Mouse (Mus musculus) fibroblast of lung, adult 2 months (primary cell): ENCODE measurements around the gene Mapt.
A peak's percentile ranks its signal among the peaks of the same experiment; 100 is the strongest.
"Not testable (repeated sequence)": the region's sequence is repeated elsewhere in the genome, so short reads cannot be mapped to it uniquely, and the experiment has no call there.

Experiments used
- DNase-seq: peaks from one replicate; pipeline ENCODE4 v3.0.0-alpha.2; 2011; ENCODE audit warnings: low read depth

The Mapt gene

DNA sequence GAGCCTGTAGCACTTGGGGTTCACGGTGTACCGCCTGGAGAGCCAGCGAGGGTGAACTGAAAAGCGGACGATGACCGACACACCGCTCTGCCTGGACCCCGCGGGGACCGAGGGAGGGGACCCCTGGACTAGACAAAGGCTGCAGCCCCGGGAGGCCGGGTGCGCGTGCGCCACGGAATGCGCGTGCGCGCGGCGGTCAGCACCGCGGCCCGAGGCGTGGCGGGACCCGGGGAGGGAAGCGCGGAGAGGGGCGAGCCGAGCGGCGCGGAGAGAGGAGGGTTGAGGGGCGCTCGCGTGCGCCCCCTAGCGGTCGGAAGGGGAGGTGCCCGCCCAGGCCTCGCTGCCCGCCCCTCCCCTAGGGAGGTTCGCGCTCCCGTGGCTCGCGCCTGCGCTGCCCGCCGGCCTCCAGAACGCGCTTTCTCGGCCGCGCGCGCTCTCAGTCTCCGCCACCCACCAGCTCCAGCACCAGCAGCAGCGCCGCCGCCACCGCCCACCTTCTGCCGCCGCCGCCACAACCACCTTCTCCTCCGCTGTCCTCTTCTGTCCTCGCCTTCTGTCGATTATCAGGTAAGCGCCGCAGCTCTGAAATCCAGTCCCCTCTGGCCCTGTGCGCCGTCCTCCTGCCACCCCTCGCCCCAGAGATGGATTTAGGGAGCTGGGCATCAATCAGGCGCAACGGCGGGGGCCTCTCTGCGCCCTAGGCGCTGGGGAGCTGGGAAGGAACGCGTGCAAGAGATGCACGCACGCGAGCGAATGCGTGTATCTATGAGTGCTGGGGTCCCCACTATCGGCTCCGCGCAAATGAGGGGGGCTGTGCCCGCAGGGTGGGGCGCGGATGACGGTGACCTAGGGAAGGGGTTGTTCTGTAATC, at the start of gene Mapt:
Mapt (plus strand) TSS at position 350 of the 871 bp plus-strand sequence.
- DNase-seq = peak; percentile 31

DNA sequence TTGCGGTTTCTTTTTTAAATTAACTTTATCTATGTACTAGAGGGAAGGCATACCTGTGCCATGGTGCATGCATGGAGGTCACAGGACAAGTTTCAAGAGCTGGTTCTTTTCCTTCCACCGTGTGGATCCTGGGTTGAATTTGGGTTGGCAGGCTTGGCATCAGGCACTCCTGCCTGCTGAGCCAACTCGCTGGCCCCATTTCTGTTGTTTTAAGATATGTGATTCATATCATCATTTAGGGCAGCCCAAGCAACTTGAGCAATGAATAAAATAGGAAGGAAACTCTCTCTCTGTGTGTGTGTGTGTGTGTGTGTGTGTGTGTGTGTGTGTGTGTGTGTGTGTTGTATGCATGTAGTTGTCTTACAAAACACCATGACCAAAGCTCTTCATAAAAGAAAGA, 49.0 kb upstream of the Mapt start:
- DNase-seq = no peak

DNA sequence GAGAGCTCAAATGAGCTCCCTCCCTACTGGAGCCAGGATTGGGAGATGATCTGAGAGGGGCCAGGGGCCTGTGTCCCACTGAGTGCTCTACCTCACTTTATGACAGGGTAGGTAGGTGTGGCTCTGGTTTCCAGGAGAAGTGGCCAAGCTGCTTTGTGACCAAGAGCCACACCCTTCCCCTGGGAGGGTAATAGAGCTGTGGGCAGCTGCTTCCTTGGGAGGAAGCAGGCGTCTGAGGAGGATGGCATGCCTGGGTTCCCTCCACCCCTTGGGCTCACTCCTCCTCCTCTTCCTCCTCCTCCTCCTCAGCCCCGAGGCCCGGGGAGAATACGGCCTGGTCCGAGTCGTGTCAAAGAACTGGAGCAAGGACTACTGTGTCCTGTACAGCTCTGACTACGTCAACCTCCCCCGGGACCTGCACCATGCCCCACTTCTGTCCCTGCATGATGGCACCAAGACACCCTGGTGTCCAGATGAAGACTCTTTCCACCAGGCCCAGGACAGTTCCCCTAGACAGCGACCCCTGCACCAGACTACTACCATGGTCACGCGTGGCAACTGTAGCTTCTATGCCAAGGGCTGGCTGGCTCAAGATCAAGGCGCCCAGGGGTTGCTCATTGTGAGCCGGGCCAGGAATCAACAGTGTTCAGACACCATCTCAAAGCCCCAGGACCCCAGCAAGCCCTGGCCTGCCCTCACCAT, 44.9 kb upstream of the Mapt start, which contains the start of gene Sppl2c:
Sppl2c (plus strand) TSS at position 193 of the 702 bp plus-strand sequence.
- DNase-seq = no peak

DNA sequence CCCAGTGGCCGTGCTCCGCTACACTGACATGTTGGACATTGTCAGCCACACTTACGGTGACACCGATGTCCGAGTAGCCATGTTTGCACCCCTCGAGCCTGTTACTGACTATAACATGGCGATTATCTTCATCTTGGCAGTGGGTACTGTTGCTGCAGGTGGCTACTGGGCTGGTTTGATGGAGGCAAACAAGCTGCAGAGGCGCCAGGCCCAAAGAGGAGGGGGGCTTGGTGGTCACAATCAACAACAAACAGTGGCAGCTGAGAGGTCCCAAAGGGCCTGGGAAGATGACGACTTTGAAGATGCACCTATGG, 44.4 kb upstream of the Mapt start:
- no peak for DNase-seq

DNA sequence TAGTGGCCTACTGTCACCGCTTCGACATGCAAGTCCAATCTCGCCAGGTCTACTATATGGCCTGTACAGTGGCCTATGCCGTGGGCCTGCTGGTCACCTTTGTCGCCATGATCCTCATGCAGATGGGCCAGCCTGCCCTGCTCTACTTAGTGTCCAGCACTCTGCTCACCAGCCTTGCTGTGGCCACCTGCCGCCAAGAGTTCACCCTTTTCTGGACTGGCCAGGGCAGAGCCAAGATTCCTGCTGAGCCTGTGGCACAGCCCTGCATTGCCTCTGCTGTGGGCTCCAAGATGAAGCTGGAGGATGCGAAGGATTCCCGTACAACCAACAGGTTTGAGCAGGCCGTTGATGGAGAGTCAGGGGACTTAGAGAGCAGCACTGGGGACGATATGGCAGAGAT, 43.4 kb upstream of the Mapt start:
- DNase-seq = no peak

DNA sequence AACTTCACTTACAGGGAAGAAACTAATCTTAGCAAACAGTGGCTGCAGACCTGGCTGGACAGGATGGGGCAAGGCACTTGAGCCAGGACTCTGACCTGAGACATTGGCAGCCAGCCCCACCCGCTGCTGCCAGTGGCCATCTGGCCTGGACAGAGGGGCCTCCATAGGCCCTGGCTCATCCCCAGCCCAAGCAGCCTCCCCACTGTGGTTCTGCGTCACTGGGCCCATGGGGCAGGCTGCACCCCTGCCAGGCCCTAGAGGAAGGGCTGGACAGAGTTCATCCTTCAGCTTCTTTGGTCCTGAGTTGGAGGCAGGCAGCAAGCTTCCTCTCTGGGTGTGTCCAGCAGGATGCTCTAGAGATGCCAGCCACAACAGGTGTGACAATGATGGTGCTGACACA, 41.2 kb upstream of the Mapt start:
- DNase-seq = no peak

DNA sequence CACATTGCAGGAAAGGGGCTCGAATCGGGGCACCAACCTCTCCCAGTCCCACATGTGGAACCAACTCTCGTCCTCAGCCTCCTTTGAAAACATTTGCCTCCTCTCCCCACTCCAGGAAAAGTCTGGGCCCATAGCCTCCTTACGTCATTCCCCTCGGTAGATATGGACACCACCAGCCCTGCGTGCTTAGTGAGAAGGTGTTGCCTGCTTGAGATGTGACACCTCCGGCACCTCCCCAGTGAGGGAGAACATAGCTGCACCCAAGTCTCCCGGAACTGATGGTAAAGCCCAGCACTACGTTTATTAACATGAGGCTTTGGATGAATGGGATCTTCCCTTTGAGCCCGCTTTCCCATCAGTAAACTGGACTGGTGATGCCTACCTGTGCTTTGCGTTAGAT, 35.8 kb upstream of the Mapt start:
- no peak for DNase-seq

DNA sequence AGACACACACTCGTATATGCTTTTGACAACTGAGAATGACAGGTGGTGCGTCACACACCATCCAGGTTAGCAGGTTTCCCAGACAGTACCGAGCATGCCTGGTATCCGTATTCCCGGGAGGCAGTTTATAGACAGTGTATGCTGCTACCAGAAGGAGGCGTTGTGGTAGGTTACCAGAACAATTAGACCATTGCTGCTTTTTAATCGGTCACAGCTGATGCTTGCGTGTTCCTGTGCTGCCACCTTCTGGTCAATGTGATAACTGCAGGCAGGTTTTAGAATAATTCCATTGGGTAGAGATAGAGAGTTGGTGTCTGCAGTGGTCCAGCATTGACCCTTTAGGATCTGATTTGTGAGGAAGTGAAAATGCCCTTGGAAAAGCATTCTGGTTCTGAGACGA, 35.4 kb upstream of the Mapt start:
- DNase-seq = peak; percentile 40

DNA sequence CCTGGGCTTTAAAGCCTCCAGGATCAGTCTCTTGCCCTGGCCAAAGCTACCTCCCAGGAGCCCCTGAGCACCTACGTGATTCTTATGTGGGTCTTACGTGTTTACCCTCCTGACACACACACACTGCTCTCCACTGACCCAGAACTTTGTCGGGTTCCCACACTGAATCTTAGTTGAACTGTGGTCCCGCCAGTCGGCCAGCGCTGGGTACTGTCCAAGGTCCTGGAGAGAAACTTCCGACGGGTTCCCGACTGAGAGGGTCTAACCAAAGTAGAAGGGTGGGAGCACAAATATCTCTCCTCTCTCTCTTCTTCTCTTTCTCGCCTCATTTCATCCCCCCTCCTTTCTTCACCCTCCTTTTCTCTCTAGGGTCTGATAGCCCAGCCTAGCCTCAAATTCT, 33.3 kb upstream of the Mapt start:
- DNase-seq = no peak

DNA sequence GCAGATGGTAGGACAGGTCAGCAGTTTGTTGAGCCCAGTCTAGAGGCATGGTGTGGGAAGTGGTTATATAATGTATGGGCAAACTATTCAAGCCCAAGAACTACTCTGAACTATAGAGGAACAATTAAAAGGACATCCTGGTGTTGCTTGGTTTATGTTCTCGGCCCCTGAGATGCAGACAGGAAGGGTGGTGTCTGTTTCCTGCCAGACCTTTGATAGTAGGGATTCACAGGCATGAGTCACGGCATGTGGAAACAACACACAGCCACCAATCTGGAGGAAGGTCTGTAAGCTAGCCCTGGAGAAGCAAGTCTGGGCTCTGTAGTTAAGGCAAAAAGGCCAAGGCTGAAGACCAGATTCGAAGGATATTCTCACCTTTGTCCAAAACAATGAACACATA, 27.9 kb upstream of the Mapt start:
- DNase-seq = no peak

DNA sequence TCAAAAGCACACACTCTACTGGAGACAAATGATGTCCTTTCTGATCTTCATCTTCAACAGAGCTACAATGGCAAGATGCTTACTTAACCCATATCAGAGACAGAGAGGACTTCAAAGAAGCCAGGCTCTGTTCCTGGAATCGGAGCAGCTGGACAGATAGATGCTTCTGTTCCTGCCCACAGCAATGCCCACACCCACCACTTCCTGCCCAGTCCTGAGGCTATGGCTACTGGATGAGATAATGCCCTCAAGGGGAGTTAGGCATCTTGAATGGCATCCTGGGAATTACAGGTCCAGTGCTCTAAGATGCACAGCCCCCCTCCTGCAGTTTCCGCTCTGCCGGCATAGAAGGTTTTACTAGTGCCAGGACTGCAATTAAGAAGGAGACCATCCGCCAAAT, 24.6 kb upstream of the Mapt start:
- no peak for DNase-seq

DNA sequence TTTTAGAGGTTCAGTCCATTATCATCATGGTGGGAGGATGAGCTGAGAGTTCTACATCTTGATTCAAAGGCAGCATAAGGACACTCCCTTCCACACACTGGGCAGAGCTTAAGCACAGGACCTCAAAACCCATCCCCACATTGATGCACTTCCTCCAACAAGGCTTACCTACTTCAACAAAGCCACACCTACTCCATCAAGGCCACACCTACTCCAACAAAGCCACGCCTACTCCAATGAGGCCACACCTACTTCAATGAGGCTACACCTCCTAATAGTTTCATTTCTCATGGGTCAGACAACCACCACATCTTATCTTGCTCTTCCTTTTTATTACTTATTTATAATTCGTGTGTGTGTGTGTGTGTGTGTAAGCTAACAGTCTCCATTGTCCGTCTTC, 22.1 kb upstream of the Mapt start:
- DNase-seq = no peak

DNA sequence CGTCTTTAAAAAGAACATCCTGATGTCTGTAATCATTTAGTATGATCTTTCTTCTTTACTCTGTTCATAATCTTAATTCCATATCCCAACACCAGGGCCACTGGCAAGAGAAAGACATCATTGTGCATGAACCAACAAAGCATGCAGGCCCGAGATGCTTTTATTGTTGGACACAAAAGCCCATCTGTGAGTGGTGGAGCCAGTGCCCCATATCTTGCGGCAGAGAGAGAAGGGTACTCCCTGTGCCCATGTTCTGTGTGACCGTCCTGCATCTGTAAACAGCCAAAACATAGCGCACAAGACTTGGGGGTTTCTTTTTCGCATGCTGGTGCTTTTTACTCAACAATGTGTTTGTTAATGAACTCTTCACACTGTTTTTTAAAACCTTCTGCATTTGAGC, 19.9 kb upstream of the Mapt start:
- DNase-seq = no peak

DNA sequence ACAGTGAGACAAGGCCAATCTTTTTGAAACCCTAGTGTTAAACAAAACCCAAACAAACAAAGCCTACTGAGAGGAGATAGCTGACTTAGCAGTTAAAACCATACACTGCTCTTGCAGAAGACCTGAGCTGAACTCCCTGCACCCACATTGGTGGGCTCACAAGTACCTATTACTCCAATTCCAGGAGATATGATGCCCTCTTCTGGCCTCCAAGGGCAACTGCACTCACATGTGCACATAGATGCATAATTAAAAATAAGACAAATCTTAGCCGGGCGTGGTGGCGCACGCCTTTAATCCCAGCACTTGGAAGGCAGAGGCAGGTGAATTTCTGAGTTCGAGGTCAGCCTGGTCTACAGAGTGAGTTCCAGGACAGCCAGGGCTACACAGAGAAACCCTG, 17.1 kb upstream of the Mapt start:
- DNase-seq = not testable (repeated sequence)

DNA sequence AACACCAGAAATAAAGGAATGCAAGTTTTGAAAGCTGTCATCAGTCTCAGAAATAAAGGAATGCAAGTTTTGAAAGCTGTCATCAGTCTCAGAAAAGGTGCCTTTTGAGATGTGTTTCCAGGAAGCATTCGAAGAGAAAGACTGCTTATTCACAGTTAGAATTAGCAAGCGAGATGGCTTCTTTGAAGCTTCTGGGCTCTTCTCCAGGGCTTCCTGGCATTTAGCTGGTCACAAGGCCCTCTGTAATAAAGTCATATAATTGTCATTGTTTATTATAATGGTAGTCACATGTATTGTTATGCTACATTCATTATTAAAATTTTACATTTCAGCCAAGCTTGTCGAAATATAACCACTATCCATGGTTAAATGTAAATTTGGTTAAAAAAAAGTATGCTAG, 13.1 kb upstream of the Mapt start:
- no peak for DNase-seq

DNA sequence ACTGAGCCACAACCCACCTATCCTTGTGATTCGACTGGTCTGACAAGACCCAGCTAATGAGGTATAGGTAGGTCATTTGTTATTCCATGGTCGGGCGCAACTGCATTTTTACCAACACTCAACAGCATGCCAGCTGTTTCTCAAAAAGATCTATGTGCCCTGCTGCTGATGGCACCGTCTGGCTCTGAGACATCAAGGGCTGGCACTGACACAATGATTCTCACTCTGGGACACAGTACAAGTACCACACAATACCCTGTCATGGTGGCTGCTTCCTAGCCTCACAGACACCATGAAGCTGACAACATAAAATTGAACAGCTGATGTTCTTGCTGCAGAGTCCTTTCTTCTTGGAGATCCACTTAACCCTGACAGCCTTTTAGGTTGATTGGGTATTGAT, 10.9 kb upstream of the Mapt start:
- no peak for DNase-seq

DNA sequence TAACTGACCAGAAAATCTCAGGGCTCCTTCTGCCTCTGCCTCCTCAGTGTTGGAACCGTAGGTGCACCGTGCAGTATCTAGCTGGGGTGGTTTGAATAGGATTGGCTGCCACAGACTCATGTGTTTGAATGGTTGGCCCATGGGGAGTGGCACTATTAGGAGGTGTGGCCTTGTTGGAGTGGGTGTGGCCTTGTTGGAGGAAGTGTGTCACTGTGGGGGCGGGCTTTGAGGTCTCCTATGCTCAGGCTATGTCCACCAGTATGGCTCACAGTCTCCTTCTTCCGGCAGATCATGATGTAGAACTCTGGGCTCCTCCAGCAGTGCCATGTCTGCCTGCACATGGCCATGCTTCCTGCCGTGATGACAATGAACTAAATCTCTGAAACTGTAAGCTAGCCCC, 9.4 kb upstream of the Mapt start:
- DNase-seq = no peak

DNA sequence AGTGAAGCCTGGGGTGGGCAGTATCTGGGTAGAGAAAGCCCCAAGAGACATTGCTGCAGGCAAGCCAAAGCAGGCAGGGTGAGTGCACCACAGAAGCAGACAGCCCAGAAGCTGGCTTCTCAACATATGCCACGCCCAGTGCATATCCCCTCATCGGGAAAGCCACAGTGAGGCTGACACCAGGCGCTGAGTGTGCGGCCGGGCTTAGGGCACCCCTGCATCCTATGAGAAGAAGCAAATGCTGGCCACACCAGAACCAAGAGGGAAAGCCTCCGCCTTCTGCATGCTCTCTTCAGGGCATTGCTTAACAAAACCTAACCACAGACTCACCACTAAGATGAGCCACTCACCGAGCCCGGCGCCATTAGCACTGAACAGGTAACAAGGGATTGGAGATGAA, 7.9 kb upstream of the Mapt start:
- no peak for DNase-seq

DNA sequence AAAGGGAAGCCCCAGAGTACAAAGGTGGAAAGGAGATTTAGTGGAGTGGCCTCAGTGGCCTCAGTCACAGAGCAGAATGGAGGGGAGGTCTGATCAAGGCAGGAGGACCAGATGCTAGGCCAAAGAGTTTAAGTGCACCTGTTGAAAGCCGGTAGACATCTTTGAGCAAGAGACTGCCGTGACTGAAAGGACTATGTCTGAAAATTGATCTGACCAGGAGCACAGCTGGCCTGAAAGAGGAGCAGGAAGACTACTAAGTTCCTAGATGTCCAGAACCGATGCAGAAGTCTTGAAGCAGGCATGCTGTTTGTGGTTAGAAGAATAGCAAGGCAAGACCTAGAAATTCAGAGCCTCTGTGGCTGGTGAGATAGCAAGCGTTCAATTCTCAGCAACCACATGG, 1.8 kb upstream of the Mapt start:
- no peak for DNase-seq

DNA sequence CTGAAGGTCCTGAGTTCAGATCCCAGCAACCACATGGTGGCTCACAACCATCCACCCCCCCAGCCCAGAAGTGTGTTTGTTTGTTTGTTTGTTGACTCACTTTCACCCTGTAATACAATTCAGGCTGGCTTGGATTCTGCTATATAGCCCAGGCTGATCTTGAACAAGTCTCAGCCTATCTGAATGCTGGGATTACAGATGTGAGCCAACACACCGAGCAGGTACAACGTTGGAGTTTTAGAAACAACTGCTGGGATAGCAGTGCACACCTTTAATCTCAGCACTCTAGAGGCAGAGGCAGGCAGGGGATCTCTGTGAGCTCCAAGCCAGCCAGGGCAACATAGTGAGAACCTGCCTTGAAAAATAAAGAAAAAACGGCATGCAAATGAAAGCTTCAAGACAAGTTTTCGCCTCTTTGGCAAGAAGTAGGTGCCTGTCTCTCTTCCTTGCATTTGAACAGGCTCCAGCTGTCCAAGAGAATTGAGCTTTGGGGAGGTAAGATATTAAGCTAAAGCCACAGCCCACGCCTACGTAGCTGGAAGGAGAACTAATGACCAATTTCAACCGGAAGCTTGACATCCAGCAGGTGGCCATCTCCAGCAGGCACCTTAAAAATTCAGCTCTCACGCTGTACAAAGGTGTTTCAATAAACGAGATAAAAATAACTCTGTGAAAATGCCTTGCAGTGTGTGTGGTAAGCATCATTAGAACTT, 968 bp upstream of the Mapt start:
- DNase-seq = no peak

DNA sequence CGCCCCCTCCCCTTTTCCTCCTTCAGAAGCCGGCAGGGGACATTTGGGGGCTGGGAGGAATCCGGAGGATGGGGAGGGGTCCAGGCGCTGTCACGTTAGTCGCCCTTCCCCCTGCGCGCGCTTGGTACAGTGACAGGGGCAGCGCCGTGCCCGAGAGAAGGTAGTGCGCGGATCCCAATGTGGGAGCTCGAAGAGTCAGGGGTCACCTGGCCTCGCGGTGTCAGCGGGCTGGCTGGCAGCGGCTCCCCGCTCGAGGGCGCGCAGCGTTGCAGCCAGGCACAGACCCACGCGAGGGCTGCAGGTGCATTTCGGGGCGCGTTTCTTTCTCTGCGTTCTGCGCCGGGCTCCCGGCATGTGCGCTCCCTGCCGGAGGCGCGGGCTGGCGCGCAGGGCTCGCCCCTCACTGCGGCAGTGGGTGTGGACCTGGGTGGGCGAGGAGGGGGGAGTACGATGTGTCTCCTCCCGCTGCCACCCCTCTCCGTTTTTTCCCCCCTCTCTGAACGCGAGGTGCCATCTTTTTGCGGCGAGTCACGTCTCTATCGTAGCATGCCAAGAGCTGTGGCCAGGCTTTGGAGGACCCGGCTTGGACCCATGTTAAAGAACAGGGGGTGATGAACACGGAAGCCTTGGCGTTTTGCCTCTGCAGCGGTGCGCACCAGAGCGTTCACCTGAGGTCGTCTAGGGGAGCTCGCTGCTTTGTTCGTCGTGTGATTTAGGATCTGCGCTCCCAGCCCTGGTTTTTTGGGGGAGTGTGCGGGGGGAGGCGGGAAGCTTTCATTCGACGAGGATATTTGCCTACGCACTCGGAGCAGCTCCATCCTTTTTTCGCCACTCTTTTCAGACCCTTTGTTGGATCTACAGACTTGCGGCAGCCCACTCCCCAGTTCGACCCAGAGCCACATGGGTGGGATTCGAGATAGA, 1.2 kb downstream of the Mapt start:
- no peak for DNase-seq

DNA sequence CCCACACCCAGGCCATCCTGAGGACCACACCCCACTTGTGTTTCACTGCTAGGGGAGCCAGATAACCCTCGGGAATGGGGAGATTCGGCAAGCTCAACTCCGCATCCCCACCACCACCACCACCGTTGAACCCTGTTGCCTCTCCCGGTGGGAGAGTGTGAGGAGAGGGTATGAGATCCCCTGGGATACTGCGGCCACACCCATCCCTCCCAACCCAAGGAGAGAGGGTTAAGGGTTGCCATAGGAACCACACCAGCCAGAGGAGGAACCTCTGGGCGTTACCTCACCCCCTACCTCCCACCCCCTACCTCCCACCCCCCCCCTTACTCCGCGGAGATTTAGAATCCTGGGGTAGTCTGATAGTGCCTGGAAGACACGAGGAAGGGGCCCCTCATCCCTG, 1.9 kb downstream of the Mapt start:
- no peak for DNase-seq
